Mouse (Mus musculus): Measurements from ENCODE around the gene Rpl7l1.
"Not testable (repeated sequence)": the region's sequence is repeated elsewhere in the genome, so short reads cannot be mapped to it uniquely, and the experiment has no call there.

The Rpl7l1 gene

DNA sequence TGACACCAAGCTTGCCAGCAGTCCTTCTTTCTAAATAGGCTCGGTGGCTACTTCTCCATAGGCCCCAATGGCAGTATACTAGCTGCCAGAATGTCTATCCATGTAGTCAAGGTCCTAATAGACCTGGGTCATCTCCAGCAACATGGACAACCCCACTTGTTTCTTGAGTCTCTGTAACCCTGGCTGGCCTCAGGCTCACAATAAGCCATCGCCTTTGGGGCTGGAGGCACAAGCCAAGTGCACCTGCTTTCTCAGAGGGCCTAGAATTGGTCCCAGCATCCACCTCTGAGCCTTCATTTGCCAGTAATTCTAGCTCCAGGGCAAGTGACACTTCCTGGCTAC lies 8.4 kb downstream of the Rpl7l1 start:
- DNase-seq, result no peak

- no peak for DNase-seq
Observed at GRCm38 (mm10) chr17:46773278-46774130, 9.0 kb downstream of the Rpl7l1 start.

- peak; percentile 99 for DNase-seq
Observed at GRCm38 (mm10) chr17:46772404-46773277, 9.8 kb downstream of the Rpl7l1 start, which contains the start of gene 2310039H08Rik. Gene 2310039H08Rik, plus strand, starts transcription at chr17:46772635.

DNA sequence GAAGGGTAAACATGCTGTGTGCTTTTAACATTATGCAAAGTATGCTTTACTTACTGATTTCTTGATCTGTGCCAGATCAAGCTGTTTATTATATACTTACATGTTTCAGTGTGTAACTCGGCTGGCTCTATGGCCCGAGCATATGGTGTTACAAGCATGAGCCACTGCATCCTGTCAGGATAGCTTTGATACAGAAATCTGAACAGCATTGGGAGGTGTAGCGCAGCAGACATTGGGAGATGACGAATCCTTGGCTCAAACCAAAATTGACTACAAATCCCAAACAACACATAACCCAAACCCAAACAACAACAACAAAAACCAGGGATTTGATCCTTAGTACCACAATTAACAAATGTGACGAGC lies 10.5 kb downstream of the Rpl7l1 start:
- no peak for DNase-seq

GRCm38 (mm10) chr17:46771616-46772015 lies 10.9 kb downstream of the Rpl7l1 start:
- DNase-seq, result peak; percentile 92

DNA sequence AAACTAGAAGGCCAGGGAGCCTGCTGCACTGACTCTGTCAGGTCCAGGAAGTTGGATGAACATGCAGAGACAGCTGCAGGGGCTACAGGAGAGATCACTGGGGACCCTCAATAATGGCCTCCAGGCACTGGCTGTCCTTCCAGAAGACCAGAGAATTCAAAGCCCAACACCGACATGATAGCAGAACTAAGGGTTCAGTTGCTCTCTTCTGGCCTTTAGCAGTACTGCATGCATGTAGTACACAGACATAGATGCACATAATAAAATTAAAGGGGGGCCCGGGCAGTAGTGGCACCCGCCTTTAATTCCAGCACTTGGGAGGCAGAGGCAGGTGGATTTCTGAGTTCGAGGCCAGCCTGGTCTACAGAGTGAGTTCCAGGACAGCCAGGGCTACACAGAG lies 11.4 kb downstream of the Rpl7l1 start:
- no peak for DNase-seq

DNA sequence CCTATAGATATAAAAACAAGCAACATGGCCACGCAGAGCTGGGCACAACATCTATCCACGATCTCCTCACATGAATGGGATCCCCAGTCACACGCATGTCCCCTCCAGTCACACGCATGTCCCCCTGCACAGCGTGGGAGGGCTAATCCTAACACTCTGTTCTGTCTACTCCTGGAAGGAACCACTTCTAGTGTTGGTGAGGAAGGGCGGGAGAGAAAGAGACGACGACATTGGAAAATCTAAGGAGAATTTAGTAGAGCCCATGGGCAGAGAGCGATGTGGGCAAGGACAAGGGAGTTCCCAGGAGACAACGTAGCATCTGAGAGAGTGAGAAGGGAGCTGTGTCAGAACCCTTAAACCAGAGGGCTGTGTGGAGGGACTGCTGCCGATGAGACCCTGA lies 11.9 kb downstream of the Rpl7l1 start:
- peak; percentile 89 for DNase-seq

- no peak for DNase-seq
Observed at GRCm38 (mm10) chr17:46767868-46768267, 14.6 kb downstream of the Rpl7l1 start.

- DNase-seq, result not testable (repeated sequence)
Observed at GRCm38 (mm10) chr17:46764916-46765315, 17.6 kb downstream of the Rpl7l1 start.

- no peak for DNase-seq
Observed at GRCm38 (mm10) chr17:46763544-46763943, 18.9 kb downstream of the Rpl7l1 start, which contains the start of gene Ptcra. Gene Ptcra, minus strand, starts transcription at chr17:46763712.

- no peak for DNase-seq
Observed at GRCm38 (mm10) chr17:46758753-46759152, 23.7 kb downstream of the Rpl7l1 start.

- peak; percentile 100 for DNase-seq
Observed at GRCm38 (mm10) chr17:46751794-46752556, 30.5 kb downstream of the Rpl7l1 start, which contains the start of gene Cnpy3. Gene Cnpy3, minus strand, starts transcription at chr17:46752214.

- no peak for DNase-seq
Observed at GRCm38 (mm10) chr17:46751056-46751793, 31.2 kb downstream of the Rpl7l1 start.

- DNase-seq, result no peak
Observed at GRCm38 (mm10) chr17:46750580-46750979, 31.9 kb downstream of the Rpl7l1 start.

GRCm38 (mm10) chr17:46749282-46749681 lies 33.2 kb downstream of the Rpl7l1 start:
- no peak for DNase-seq

GRCm38 (mm10) chr17:46747806-46748205 lies 34.7 kb downstream of the Rpl7l1 start:
- no peak for DNase-seq

- peak; percentile 92 for DNase-seq
Observed at GRCm38 (mm10) chr17:46747234-46747633, 35.2 kb downstream of the Rpl7l1 start.

DNA sequence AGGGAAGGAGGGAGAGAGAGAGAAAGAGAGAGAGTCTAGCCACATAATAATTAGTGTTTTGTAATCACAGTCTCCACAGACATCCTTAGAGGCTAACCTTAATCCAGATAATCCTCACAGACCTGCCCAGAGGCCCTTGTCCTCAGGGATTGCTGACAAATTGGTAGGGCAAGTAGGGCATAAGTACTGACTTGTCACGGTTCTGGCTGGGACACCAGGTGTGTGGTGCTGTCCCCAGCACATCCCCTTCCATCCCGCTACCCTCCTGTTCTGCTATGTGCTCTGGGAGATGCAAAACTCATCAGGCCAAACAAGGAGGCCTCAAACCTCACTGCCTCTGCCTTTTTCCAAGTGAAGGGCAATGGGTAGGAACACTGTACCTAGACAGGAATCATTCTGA lies 37.0 kb downstream of the Rpl7l1 start:
- no peak for DNase-seq

- no peak for DNase-seq
Observed at GRCm38 (mm10) chr17:46742986-46743385, 39.5 kb downstream of the Rpl7l1 start.

- DNase-seq, result no peak
Observed at GRCm38 (mm10) chr17:46741305-46741704, 41.2 kb downstream of the Rpl7l1 start.

DNA sequence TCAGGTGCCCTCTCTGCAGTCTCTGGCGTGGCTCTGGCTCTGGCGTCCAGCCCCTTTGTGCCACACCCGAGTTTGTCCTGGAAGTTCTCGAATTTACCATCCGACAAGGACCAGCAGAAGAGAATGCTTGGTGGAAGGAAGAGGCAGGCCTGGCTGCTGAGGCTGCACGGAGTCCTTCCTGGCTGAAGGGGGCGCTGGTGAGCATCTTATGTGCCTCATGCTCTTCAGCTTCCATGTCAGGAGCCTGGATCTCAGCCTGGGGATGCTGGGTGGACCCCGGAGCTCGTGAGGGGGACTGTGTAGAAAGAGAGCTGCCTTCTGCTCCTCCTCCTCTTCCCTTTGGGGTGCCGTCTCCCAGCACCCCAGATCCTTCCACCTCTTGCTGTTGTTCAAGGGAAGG lies 46.3 kb downstream of the Rpl7l1 start:
- no peak for DNase-seq

- DNase-seq, result no peak
Observed at GRCm38 (mm10) chr17:46735287-46735686, 47.2 kb downstream of the Rpl7l1 start.

Measured in heart, adult 11 months (tissue).